Mouse (Mus musculus) liver, adult 2 months (tissue): ENCODE results near the gene Rsph6a. TPM values are rescaled to one million over a fixed set of nuclear protein-coding genes. Genes with fewer than 3 reads are reported as not detected.

Experiments
- DNase-seq: peaks from one replicate; pipeline ENCODE4 v3.0.0-alpha.2; 2011; ENCODE audit warnings: low read depth, low spot score; ENCODE audit errors: extremely low read depth
- H3K27ac ChIP-seq: fragments of 200-500 bp; replicated peaks from 2 replicates; pipeline ENCODE4 v1.5.1; 2012; ENCODE audit warnings: low read depth, mild to moderate bottlenecking, control low read depth, inconsistent platforms, low read length; ENCODE audit not compliant: insufficient read depth
- H3K27me3 ChIP-seq: fragments of 200-500 bp; 2 replicates; pipeline ENCODE4 v1.6.1; 2012; ENCODE audit warnings: mild to moderate bottlenecking, moderate library complexity, low read length, inconsistent platforms; ENCODE audit not compliant: control insufficient read depth, insufficient read depth
- H3K36me3 ChIP-seq: fragments of 200-500 bp; 2 replicates; pipeline ENCODE4 v1.6.1; 2012; ENCODE audit warnings: low read length, inconsistent platforms; ENCODE audit not compliant: control insufficient read depth, insufficient read depth
- H3K4me1 ChIP-seq: fragments of 200-500 bp; 2 replicates; pipeline ENCODE4 v1.6.1; 2011; ENCODE audit warnings: low read length; ENCODE audit not compliant: control insufficient read depth, insufficient read depth
- H3K4me3 ChIP-seq: fragments of 200-500 bp; 2 replicates; pipeline ENCODE4 v1.5.1; 2011; ENCODE audit warnings: low read depth, mild to moderate bottlenecking, control low read depth, low read length, moderate library complexity; ENCODE audit not compliant: insufficient read depth
- H3K79me2 ChIP-seq: fragments of 200-500 bp; 2 replicates; pipeline ENCODE4 v1.6.1; 2012; ENCODE audit warnings: inconsistent platforms, mild to moderate bottlenecking, low read length, moderate library complexity; ENCODE audit not compliant: control insufficient read depth, insufficient read depth
- H3K9ac ChIP-seq: fragments of 200-500 bp; 2 replicates; pipeline ENCODE4 v1.6.1; 2012; ENCODE audit warnings: low read depth, mild to moderate bottlenecking, control low read depth, inconsistent platforms, low read length
- CTCF ChIP-seq: fragments of 200-500 bp; IDR thresholded peaks from 2 replicates; pipeline ENCODE4 v1.5.1; 2011; ENCODE audit warnings: low read depth, low read length, control low read depth
- POLR2A ChIP-seq: fragments of 200-500 bp; IDR thresholded peaks from 2 replicates; pipeline ENCODE4 v1.6.1; 2011; ENCODE audit warnings: low read length, control low read depth; ENCODE audit not compliant: insufficient read depth; ENCODE audit errors: extremely low read depth
- WGBS: fragments of 180-500 bp; shearing (Covaris S2); methylation state at CpG from one replicate; pipeline ENCODE4 v1.1.7; 2018; 5-methylcytosine and 5-hydroxymethylcytosine counted together
- polyA plus RNA-seq: library from polyadenylated mRNA; depleted of rRNA; stranded (reverse); fragments of >200 nt; gene quantifications from 2 replicates; pipeline ENCODE4 v1.2.3, GENCODE M21; 2012
- total RNA-seq: library from RNA; depleted of rRNA; stranded (reverse); fragments of >200 nt; gene quantifications from 2 replicates; pipeline ENCODE4 v1.2.3, GENCODE M21; 2014

Rsph6a gene
- total and polyA plus RNA-seq, 2 experiments = not detected

DNA sequence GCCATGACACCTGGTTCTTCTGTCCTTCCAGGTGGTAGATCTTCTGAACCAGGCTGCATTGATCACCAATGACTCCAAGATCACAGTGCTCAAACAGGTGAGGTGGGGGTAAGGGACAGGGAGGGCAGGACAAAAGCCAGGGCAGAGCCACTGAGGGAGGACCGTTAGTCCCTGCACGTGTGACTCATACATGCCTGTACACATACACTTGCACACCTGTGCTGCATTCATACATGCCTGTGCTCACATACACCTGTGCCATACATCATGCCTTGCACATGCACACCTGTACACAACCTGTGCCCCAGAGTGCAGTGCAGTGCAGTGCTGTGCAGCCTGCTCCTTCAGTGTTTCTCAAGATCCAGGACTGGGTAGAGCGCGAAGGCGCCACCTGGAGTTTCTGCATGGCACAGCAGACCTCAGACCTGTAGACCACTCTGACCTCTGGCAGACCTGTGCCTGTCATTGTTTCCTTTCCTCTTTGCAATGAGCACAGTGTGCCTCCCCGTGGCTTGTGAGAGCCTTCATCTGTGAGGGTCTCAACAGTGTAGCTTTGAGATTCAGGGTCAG lies 25.3 kb upstream of the Rsph6a start:
- 74% methylated on average over 6 of the region's 6 CpGs for WGBS

DNA sequence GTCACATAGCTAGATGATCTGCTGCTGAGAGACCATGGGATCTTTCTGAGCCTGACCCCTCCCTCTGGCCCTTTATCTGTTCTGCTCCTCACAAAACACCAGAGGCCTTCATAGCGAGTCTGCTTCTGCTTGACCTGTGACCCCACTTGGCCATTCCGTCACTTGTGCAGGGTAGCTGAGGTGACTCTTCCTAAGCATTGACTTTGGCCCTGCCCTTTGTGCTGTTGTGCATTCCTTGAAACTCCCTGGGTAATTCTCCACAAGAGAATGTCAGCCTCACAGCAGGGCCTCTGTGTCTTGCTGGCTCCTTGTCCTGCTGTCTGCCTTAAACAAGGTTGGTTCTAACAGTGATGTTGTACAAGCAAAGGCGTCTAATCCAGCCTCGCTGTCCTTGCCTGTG lies 22.8 kb upstream of the Rsph6a start:
- no peak overlapping the region for H3K27ac ChIP-seq
- no peak for DNase-seq
- no peak for TF ChIP-seq CTCF
- no peak for TF ChIP-seq POLR2A
- WGBS = 65% methylated on average over 4 of the region's 4 CpGs
- H3K9ac ChIP-seq = no peak overlapping the region
- H3K4me3 ChIP-seq = no peak overlapping the region
- H3K79me2 ChIP-seq = no peaks in the 10 kb centered on the region
- no peaks in the 10 kb centered on the region for H3K27me3 ChIP-seq
- peaks cover 29% of the 10 kb centered on the region for H3K36me3 ChIP-seq
- 0 out of 2 replicates have a peak, but pooled peaks cover 2% of the 10 kb centered on the region for H3K4me1 ChIP-seq

More for the DNA sequence above, 25.3 kb upstream of the Rsph6a start:
- Histone ChIP-seq H3K4me3 (no peak overlapping the region), H3K27me3 (no peaks in the 10 kb centered on the region), H3K79me2 (peaks cover 7% of the 10 kb centered on the region; the same call in 1 of the 2 replicates), H3K4me1 (0 out of 2 replicates have a peak, but pooled peaks cover 2% of the 10 kb centered on the region), H3K27ac (no peak overlapping the region), H3K36me3 (peaks cover 17% of the 10 kb centered on the region), H3K9ac (no peak overlapping the region)
- DNase-seq = no peak
- peak; percentile 85 for TF ChIP-seq CTCF
- TF ChIP-seq POLR2A = no peak

DNA sequence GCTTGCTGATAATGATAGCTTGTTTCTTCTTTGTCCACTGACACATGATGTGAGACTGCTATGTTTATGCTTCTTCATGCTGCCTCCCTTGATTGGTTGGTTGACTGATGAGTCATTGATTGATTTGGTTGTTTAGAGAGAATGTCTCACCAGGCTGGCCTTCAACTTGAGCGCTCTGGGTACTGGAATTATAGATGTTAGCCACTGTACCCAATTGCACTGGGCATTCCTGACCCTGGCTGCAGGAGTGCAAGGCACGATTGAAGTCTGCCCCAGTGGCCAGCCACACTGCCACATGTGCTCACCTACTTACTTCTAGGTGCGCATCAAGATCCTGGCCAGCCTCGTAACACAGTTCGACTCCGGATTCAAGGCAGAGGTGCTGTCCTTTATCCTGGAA lies 9.9 kb upstream of the Rsph6a start:
- no peaks in the 10 kb centered on the region for H3K27me3 ChIP-seq
- H3K79me2 ChIP-seq = no peaks in the 10 kb centered on the region
- H3K36me3 ChIP-seq = peaks cover 33% of the 10 kb centered on the region; the same call in 1 of the 2 replicates
- WGBS = 92% methylated on average over 6 of the region's 6 CpGs
- DNase-seq = no peak
- H3K27ac ChIP-seq = no peak overlapping the region
- no peak overlapping the region for H3K9ac ChIP-seq
- TF ChIP-seq POLR2A (no peak), CTCF (no peak)
- no peak overlapping the region for H3K4me3 ChIP-seq
- no peaks in the 10 kb centered on the region for H3K4me1 ChIP-seq

DNA sequence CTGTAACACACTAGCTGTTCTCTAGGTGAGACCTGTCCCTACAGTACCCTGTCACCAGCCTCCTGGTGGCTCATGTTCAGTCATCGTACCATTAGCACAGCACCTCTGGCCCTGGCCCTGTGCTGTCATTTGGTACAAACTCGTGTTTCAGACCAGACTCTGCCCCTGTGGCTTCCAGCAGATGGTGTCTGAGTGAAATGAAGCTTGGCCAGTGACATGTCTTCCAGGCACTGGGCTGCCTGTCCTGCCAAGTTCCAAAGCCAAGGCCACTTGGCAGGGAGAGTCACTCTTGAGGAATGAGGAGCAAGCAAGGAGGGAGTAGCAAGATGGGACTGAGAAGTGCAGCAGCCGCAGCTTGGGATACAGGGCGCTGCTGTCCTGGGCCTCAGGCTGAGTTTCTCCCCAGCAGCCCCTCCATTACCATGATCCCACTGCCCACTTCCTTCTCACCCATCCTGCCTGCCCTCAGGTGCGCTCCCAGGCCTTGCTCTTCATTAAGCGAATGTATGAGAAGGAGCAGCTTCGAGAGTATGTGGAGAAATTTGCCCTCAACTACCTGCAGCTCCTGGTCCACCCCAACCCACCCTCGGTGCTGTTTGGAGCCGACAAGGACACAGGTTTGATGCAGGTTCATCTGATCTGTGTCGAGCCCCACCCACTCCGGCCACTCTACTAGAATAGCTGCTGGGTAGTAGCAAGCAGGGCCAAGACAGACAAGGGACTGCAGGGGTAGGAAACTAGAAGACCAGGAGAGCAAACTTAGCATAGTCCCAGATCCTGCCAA lies 8.0 kb upstream of the Rsph6a start:
- 93% methylated on average over 11 of the region's 11 CpGs for WGBS

DNA sequence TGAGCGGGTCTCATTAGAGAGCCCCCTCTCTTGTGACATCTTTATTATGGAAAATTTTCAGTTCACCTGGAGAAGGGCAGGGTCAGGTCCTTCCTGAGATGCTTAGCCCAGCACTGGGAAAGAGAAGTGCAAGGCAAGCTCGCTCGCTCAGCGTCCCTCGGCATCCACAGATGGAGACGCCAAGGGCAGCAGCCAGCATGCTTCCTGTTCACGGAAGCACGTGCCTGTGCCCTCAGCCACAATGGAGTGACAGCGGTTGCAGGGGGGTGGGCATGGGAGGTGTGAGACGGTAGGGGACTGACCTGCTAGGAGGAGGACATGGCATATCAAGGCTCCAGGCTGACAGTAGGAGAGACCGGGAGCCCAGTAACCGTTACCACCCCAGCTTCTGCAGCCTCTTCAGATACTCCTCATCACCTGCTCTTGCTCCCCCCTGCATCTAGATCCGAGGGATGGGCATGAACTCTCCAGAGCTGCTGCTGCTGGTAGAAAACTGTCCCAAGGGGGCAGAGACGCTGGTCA lies 6.4 kb upstream of the Rsph6a start:
- TF ChIP-seq CTCF (no peak), POLR2A (no peak)
- no peak overlapping the region for H3K4me3 ChIP-seq
- H3K4me1 ChIP-seq = no peaks in the 10 kb centered on the region
- DNase-seq = no peak
- H3K79me2 ChIP-seq = no peaks in the 10 kb centered on the region
- H3K36me3 ChIP-seq = peaks cover 23% of the 10 kb centered on the region; the same call in 1 of the 2 replicates
- H3K27ac ChIP-seq = no peak overlapping the region
- no peaks in the 10 kb centered on the region for H3K27me3 ChIP-seq
- H3K9ac ChIP-seq = no peak overlapping the region
- WGBS = 85% methylated on average over 14 of the region's 14 CpGs

More for the DNA sequence above, 8.0 kb upstream of the Rsph6a start:
- Histone ChIP-seq H3K79me2 (no peaks in the 10 kb centered on the region), H3K4me3 (no peak overlapping the region), H3K27me3 (no peaks in the 10 kb centered on the region), H3K36me3 (peaks cover 31% of the 10 kb centered on the region; the same call in 1 of the 2 replicates), H3K27ac (no peak overlapping the region), H3K4me1 (no peaks in the 10 kb centered on the region), H3K9ac (no peak overlapping the region)
- no peak for DNase-seq
- no peak for TF ChIP-seq POLR2A
- TF ChIP-seq CTCF = no peak

DNA sequence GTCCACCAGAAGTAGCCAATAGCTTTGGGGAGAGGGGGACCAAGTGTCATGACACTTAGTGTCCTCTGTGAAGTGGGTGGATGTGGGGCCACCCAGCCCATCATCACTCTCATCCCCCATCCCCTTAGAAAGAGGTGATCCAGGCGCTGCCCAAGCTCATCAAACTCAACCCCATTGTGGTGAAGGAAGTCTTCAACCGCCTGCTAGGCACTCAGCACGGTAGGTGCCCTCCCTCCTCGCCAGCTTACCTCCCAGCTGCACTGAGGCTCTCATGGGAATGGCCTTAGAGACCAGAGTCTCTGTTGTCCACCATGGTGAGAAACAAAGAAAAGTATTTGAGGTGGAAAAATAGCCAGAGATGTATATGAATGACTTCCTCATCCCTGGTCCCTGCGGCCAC lies 5.2 kb upstream of the Rsph6a start:
- no peak overlapping the region for H3K4me3 ChIP-seq
- DNase-seq = no peak
- H3K9ac ChIP-seq = no peak overlapping the region
- TF ChIP-seq CTCF (no peak), POLR2A (no peak)
- WGBS = 94% methylated on average over 5 of the region's 5 CpGs
- H3K36me3 ChIP-seq = peaks cover 14% of the 10 kb centered on the region; the same call in 1 of the 2 replicates
- no peaks in the 10 kb centered on the region for H3K27me3 ChIP-seq
- no peaks in the 10 kb centered on the region for H3K79me2 ChIP-seq
- no peak overlapping the region for H3K27ac ChIP-seq
- H3K4me1 ChIP-seq = no peaks in the 10 kb centered on the region
